Mouse (Mus musculus) B cell, adult 62 days (primary cell): ENCODE data around the gene Naga. TPM values are rescaled to one million over a fixed set of nuclear protein-coding genes. Genes with fewer than 3 reads are reported as not detected.

Experiments
- total RNA-seq: library from RNA; stranded (reverse); gene quantifications from 4 replicates; pipeline ENCODE4 v1.2.4, GENCODE M21; 2023

The Naga gene
- total RNA-seq = 55.4 to 59.8 TPM (median 57.8 TPM) in 4 replicates

GRCm38 (mm10) chr15:82338593-82339112 is at the start of gene Naga, which contains the start of the genes Pheta2 and Smdt1:
Naga (minus strand) TSS chr15:82338925.
Pheta2 (plus strand) TSS chr15:82338942.
Smdt1 (plus strand) TSS chr15:82338959.

GRCm38 (mm10) chr15:82379871-82380713 is 41.4 kb upstream of the Naga start, which contains the start of gene Cyp2d22:
Cyp2d22 (minus strand) TSS chr15:82380260.

GRCm38 (mm10) chr15:82354126-82354945 is 15.6 kb upstream of the Naga start, which contains the start of gene Ndufa6:
Ndufa6 (minus strand) TSS chr15:82354322.

GRCm38 (mm10) chr15:82298764-82299561 is 39.8 kb downstream of the Naga start, which contains the start of gene Wbp2nl:
Wbp2nl (plus strand) TSS chr15:82298954.

Other genes starting within 250 kb of the Naga start
- 56.8 to 62.5 TPM (median 61.3 TPM) in 4 replicates for gene Ccdc134, start 211.0 kb downstream of the Naga start, total RNA-seq
- 225 to 235 TPM (median 230 TPM) in 4 replicates for gene Srebf2, start 191.7 kb downstream of the Naga start, total RNA-seq
- 5.3 to 9.3 TPM (median 6.8 TPM) in 4 replicates for gene Shisa8, start 126.1 kb downstream of the Naga start, total RNA-seq
- gene Tnfrsf13c, start 114.6 kb downstream of the Naga start, total RNA-seq = 282 to 319 TPM (median 304 TPM) in 4 replicates
- 1.3 to 4.6 TPM (median 1.4 TPM) in 3 of 4 replicates, not detected in the other for gene Cenpm, start 94.2 kb downstream of the Naga start, total RNA-seq
- 0.36 TPM in 1 of 4 replicates, not detected in the others for gene 1500009C09Rik, start 86.5 kb downstream of the Naga start, total RNA-seq
- gene Sept3, start 64.0 kb downstream of the Naga start, total RNA-seq = 0.21 TPM in 1 of 4 replicates, not detected in the others
- not detected in 4 replicates for gene Wbp2nl, start 40.0 kb downstream of the Naga start, total RNA-seq
- gene Pheta2, start within 50 bp of the Naga start, total RNA-seq = 2.2 TPM in 1 of 4 replicates, not detected in the others
- 89.7 to 104 TPM (median 94.2 TPM) in 4 replicates for gene Smdt1, start within 50 bp of the Naga start, total RNA-seq
- 97.1 to 115 TPM (median 103 TPM) in 4 replicates for gene Ndufa6, start 15.4 kb upstream of the Naga start, total RNA-seq
- gene Cyp2d22, start 41.3 kb upstream of the Naga start, total RNA-seq = 5.5 to 10.3 TPM (median 9.3 TPM) in 4 replicates
- gene Cyp2d11, start 55.1 kb upstream of the Naga start, total RNA-seq = not detected in 4 replicates
- not detected in 4 replicates for gene Cyp2d10, start 68.3 kb upstream of the Naga start, total RNA-seq
- gene Cyp2d9, start 94.5 kb upstream of the Naga start, total RNA-seq = not detected in 4 replicates
- gene Cyp2d12, start 216.1 kb upstream of the Naga start, total RNA-seq = not detected in 4 replicates